Mouse (Mus musculus) gastrocnemius, postnatal 10 days (tissue): ENCODE results near the gene Cmtr2. TPM values are rescaled to one million over a fixed set of nuclear protein-coding genes. Genes with fewer than 3 reads are reported as not detected.
A peak's percentile ranks its signal among the peaks of the same experiment; 100 is the strongest.

Source experiments
- DNase-seq: peaks from one replicate; pipeline ENCODE4 v3.0.0; 2021; ENCODE audit warnings: mixed read lengths
- total RNA-seq, 2 experiments: library from RNA; stranded (reverse); gene quantifications; 2 replicates each; pipeline ENCODE4 v1.2.3; 2021

Cmtr2 gene
- total RNA-seq, 2 experiments from 2014 or later: 3.7 to 4.7 TPM

GRCm38 (mm10) chr8:110253986-110254385, 38.5 kb downstream of the Cmtr2 start:
- DNase-seq: no peak

GRCm38 (mm10) chr8:110265796-110266305, 50.4 kb downstream of the Cmtr2 start:
- DNase-seq: no peak

GRCm38 (mm10) chr8:110266741-110267140, 51.3 kb downstream of the Cmtr2 start, which contains the start of gene Hydin:
Hydin (plus strand) TSS chr8:110266977.
- DNase-seq: peak; percentile 49

- DNase-seq: no peak
Observed at GRCm38 (mm10) chr8:110267268-110267667, 51.8 kb downstream of the Cmtr2 start.

GRCm38 (mm10) chr8:110270659-110271058, 55.2 kb downstream of the Cmtr2 start:
- no peak for DNase-seq

- no peak for DNase-seq
Observed at GRCm38 (mm10) chr8:110273394-110273793, 57.9 kb downstream of the Cmtr2 start.

Other genes starting within 250 kb of the Cmtr2 start
- not detected for gene Tat, start 225.2 kb upstream of the Cmtr2 start, total RNA-seq
- not detected for gene Chst4, start 175.9 kb upstream of the Cmtr2 start, total RNA-seq
- gene Zfp612, start 135.9 kb upstream of the Cmtr2 start, total RNA-seq: 1 to 10 TPM; 6.1 to 8.2 TPM
- gene Gm21964, start 114.5 kb upstream of the Cmtr2 start, total RNA-seq: not detected
- not detected for gene Gm17720, start 112.9 kb upstream of the Cmtr2 start, total RNA-seq
- gene Calb2, start 47.5 kb upstream of the Cmtr2 start, total RNA-seq: under 1 TPM; 0.38 to 0.65 TPM
- under 1 TPM; 0.09 to 0.11 TPM for gene Hydin, start 51.3 kb downstream of the Cmtr2 start, total RNA-seq